Mouse (Mus musculus) limb, embryonic 15.5 days (tissue): ENCODE results near the gene Enpp7. TPM values are rescaled to one million over a fixed set of nuclear protein-coding genes. Genes with fewer than 3 reads are reported as not detected.

Source experiments
- ATAC-seq: fragments of 200-750 bp; cut with Nextera tagmentation; 2 replicates; pipeline ENCODE4 v1.8.0; 2017; ENCODE audit warnings: low read depth, moderate TSS enrichment; ENCODE audit not compliant: insufficient number of reproducible peaks, low FRiP score, low TSS enrichment
- H3K27ac ChIP-seq: fragments of 300-500 bp; sonication (generic); 2 replicates; pipeline ENCODE4 v1.5.1; 2015; ENCODE audit warnings: moderate library complexity, mild to moderate bottlenecking, inconsistent platforms
- H3K27me3 ChIP-seq: fragments of 300-500 bp; sonication (generic); 2 replicates; pipeline ENCODE4 v1.6.1; 2015; ENCODE audit warnings: inconsistent platforms
- H3K36me3 ChIP-seq: fragments of 300-500 bp; sonication (generic); 2 replicates; pipeline ENCODE4 v1.6.1; 2015; ENCODE audit warnings: inconsistent platforms
- H3K4me1 ChIP-seq: fragments of 300-500 bp; sonication (generic); 2 replicates; pipeline ENCODE4 v1.6.1; 2015; ENCODE audit warnings: inconsistent platforms
- H3K4me2 ChIP-seq: fragments of 300-500 bp; sonication (generic); 2 replicates; pipeline ENCODE4 v1.6.1; 2015; ENCODE audit warnings: mild to moderate bottlenecking, inconsistent platforms
- H3K4me3 ChIP-seq: fragments of 300-500 bp; sonication (generic); 2 replicates; pipeline ENCODE4 v1.5.1; 2015; ENCODE audit warnings: mild to moderate bottlenecking, inconsistent platforms
- H3K9ac ChIP-seq: fragments of 300-500 bp; sonication (generic); 2 replicates; pipeline ENCODE4 v1.6.1; 2015; ENCODE audit warnings: inconsistent platforms
- H3K9me3 ChIP-seq: fragments of 300-500 bp; sonication (generic); 2 replicates; pipeline ENCODE4 v1.6.1; 2016; ENCODE audit warnings: inconsistent platforms
- WGBS: fragments of 180-500 bp; shearing (Covaris S2); methylation state at CpG from one replicate; pipeline ENCODE4 v1.1.7; 2015; 5-methylcytosine and 5-hydroxymethylcytosine counted together
- polyA plus RNA-seq: library from polyadenylated mRNA; unstranded; fragments of >200 nt; fragmentation: Nextera tagmentation; extraction: Ambion mirVana; gene quantifications from 2 replicates; pipeline ENCODE4 v1.2.1, GENCODE M21; 2015

The Enpp7 gene
- polyA plus RNA-seq, 1 experiment from 2014 or later, result not detected

DNA sequence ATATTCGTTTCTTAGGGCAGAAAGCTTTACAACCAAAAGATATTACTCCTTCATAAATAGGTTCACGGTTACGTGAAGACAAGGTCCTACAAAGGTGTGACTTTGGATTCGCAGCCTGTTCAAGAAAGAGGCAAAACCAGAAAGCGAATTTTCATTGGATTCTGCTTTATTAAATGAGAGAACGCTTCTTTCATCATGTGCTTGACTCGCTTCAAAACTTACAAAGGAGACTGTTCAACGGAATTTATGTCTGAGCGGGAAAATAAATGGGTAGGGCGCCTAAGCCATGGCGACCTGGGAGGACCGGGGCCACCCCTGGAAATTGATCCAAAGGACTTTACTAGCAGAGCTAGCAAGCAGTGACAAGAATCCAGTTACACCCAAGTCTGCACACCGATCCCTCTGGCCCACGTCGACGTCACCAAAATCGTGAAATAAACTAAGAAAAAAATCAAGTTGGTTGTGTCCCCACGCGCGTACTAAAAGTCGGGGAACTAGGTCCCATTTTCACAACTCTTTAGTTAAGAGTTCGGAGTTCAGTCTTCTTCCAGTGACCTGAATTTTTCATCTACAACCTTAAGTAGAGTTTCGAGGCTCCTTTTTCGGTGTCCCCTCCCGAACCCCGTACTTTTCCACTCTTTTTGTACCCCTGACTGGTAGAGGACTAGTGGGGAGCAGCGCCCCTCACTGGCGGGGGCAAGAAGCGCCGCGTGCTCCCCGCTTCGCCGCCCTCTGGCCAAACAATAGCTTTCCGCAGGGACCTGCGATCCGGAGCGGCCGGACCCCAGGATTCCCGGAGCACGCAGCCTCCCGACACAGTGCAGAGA is 34.3 kb downstream of the Enpp7 start:
- Histone ChIP-seq H3K27me3 (0 out of 2 replicates have a peak, but pooled peaks cover 4% of the 10 kb centered on the region), H3K4me1 (peaks cover 34% of the 10 kb centered on the region), H3K9me3 (no peaks in the 10 kb centered on the region), H3K4me2 (peak overlapping the region; percentile 80), H3K9ac (0 out of 2 replicates have a peak overlapping the region, but pooled peaks have one; percentile 45), H3K36me3 (peaks cover 12% of the 10 kb centered on the region), H3K27ac (peak overlapping the region; percentile 96), H3K4me3 (peak overlapping the region; percentile 95)
- WGBS, result 3% methylated on average over 42 of the region's 42 CpGs
- no peak for ATAC-seq

DNA sequence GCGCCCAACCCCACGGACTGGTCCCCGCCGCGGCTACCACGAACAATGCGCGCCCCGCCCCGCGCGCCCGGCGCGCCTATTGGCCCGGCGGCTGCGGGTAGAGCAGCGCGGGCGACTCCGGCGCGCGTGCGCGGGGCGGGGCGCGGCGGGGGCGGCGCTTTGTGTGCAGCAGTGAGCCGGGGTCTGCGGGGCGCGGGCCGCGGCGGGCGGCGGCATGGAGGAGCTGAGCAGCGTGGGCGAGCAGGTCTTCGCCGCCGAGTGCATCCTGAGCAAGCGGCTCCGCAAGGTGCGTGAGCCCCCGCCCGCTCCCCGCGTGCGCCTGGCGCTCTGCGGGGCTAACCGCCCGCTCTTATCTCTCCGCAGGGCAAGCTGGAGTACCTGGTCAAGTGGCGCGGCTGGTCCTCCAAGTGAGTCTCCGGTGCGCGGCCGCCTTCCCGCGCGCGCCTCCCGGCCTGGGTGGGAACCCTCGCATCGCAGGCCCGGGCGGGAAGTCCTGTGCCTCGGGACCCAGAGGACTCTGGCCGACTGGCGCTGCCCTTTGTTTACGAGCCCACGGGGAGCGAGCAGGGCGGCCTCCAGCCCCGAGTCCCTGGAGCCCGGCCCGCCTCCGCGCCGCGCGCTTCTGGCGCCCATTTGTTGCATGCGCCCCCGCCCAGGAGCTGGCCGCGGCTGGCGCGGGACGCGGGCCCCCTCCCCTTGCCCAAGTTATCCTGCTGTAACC is 35.1 kb downstream of the Enpp7 start, which contains the start of gene Cbx2:
Gene Cbx2 (plus strand): TSS at position 68 of the 721 bp plus-strand sequence.
- H3K4me3 ChIP-seq, result peak within 1 kb of the TSS; percentile 95
- under 1% methylated on average over 97 of the region's 99 CpGs for WGBS

DNA sequence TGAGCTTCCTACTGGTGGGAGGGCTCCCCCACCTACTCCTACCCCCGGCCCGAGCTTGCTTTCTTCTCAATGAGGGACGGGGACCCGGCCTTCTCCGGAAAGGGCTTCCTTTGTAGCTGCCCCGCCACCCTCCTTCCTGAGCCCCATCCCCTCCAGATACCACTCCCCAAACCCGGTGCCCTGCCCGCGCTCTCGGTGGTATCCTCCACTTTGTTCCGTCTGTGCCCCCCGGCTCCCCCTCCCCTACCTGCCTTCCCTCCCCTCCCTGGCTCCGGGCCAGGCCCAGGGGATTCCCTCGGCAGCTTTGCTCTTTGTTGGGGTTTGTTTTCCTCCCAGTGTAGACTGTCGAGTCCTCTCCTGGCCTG is 35.6 kb downstream of the Enpp7 start:
- Histone ChIP-seq H3K9ac (peak overlapping the region; percentile 87), H3K36me3 (peaks cover 26% of the 10 kb centered on the region), H3K4me2 (peak overlapping the region; percentile 80), H3K27me3 (0 out of 2 replicates have a peak, but pooled peaks cover 4% of the 10 kb centered on the region), H3K4me1 (peaks cover 36% of the 10 kb centered on the region), H3K27ac (peak overlapping the region; percentile 96), H3K4me3 (peak overlapping the region; percentile 95), H3K9me3 (no peaks in the 10 kb centered on the region)
- no peak for ATAC-seq
- WGBS, result under 1% methylated on average over 15 of the region's 15 CpGs

More for the DNA sequence above, 35.1 kb downstream of the Enpp7 start, which contains the start of gene Cbx2:
- Histone ChIP-seq H3K36me3 (peaks cover 20% of the 10 kb centered on the region), H3K27me3 (0 out of 2 replicates have a peak, but pooled peaks cover 4% of the 10 kb centered on the region), H3K9me3 (no peaks in the 10 kb centered on the region), H3K4me2 (peak within 1 kb of the TSS; percentile 80), H3K4me1 (peaks cover 34% of the 10 kb centered on the region), H3K9ac (peak within 1 kb of the TSS; percentile 87), H3K27ac (peak within 1 kb of the TSS; percentile 96)
- ATAC-seq, result peak; percentile 89

DNA sequence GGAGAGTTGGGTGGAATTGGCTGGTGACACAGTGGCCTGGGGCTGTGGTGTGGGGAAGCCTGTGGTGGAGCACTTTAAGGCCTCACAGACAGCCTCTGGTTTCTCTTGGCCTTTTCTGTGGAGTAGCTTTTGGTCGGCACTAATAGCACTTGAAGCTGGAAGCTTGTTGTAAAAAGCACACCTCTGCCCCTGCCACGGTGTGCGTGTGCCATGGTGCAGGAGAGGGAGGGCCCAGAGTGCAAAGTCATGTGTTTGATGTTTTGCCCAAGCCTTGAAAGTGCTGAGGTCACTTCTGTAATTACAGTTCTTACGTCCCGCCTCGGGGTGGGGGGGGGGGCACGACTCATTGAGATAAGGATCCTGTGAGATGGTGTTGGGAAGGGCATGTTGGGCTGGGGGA is 36.3 kb downstream of the Enpp7 start:
- WGBS, result 6% methylated on average over 7 of the region's 7 CpGs
- peak overlapping the region; percentile 95 for H3K4me3 ChIP-seq
- peak overlapping the region; percentile 96 for H3K27ac ChIP-seq
- peaks cover 32% of the 10 kb centered on the region for H3K36me3 ChIP-seq
- ATAC-seq, result no peak
- peak overlapping the region; percentile 87; the same call in 1 of the 2 replicates for H3K9ac ChIP-seq
- 0 out of 2 replicates have a peak, but pooled peaks cover 4% of the 10 kb centered on the region for H3K27me3 ChIP-seq
- peak overlapping the region; percentile 80 for H3K4me2 ChIP-seq
- H3K9me3 ChIP-seq, result no peaks in the 10 kb centered on the region
- H3K4me1 ChIP-seq, result peaks cover 36% of the 10 kb centered on the region

DNA sequence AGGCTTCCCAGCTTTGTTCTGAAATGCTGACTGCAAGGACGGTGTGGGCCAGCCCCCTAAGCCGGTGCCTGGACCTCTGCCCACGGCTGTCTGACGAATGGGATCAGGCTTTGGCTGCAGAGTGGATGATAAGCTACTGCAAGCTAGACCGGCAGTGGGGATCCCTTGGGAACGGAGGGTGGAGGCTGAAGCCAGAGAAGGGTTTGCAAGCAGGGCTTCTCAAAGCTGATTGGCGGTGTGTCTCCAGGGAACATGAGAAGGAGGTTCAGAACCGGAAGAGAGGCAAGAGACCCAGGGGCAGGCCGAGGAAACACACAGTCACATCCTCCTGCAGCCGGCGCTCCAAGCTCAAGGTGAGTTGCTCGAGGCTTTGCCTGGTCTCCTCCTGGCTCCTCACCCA is 38.2 kb downstream of the Enpp7 start:
- WGBS, result 54% methylated on average over 12 of the region's 12 CpGs
- Histone ChIP-seq H3K27me3 (no peaks in the 10 kb centered on the region), H3K4me2 (no peak overlapping the region), H3K9ac (peak overlapping the region; percentile 10; the same call in 1 of the 2 replicates), H3K27ac (no peak overlapping the region), H3K4me1 (peaks cover 36% of the 10 kb centered on the region), H3K4me3 (no peak overlapping the region), H3K9me3 (no peaks in the 10 kb centered on the region), H3K36me3 (peaks cover 50% of the 10 kb centered on the region)
- no peak for ATAC-seq

DNA sequence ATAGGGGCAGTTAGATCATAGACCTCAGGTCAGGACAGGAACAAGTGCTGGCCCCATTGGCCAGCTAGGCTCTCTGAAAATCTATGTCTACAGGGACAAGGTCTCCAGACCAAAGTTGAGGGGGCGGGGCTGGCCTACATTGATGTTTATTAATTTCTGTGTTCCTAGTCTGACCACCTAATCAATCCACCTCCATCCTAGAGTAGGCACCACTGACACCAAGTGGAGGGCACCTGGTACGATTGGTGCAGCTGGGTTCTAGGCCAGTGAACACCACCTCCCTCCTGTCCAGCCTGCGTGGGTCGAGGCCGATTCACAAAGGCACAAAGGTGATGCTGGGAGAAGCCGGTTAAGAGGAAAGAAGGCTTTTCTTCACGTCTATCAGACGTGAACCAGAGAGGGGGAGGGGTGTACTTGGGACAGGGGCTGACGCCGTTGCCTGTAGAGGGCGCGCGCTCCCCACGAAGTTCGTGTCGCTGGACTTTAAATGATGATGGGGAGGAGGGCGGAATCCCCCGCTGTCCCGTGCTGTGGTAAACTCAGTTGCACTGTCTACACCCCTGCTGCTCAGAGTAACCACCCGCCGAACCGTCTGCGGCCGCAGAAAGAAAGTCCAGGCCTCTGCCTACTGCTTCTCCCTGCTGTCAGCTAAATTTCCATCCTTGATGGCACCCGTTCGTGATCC is 46.0 kb downstream of the Enpp7 start:
- Histone ChIP-seq H3K4me3 (peak overlapping the region; percentile 34), H3K27ac (no peak overlapping the region), H3K9me3 (no peaks in the 10 kb centered on the region), H3K9ac (no peak overlapping the region), H3K4me2 (peak overlapping the region; percentile 63), H3K27me3 (peaks cover 46% of the 10 kb centered on the region), H3K36me3 (peaks cover 28% of the 10 kb centered on the region), H3K4me1 (peaks cover 44% of the 10 kb centered on the region)
- peak; percentile 81 for ATAC-seq
- WGBS, result 2% methylated on average over 26 of the region's 26 CpGs

DNA sequence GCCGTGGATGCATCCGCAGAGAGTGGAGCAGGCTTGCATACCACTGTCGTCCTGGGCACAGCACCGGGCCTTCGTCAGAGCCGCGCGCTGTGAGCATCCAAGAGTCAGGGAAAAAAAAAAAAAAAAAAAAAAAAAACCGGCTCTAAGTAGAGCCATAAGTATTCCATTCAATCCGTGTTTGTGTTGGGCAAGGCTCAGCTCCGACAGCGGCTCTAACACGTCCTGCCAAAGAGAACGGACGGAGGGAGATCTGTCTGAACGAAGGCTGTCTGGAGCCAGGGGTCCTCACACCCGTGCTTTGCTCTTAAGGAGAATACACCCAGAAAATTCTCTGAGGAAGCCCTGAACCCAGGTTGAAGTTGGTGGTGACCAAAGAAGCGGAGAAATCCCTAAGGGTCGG is 46.6 kb downstream of the Enpp7 start:
- Histone ChIP-seq H3K4me2 (peak overlapping the region; percentile 63), H3K4me1 (peaks cover 50% of the 10 kb centered on the region), H3K27ac (no peak overlapping the region), H3K9me3 (no peaks in the 10 kb centered on the region), H3K4me3 (peak overlapping the region; percentile 34), H3K27me3 (peaks cover 49% of the 10 kb centered on the region), H3K36me3 (peaks cover 25% of the 10 kb centered on the region), H3K9ac (no peak overlapping the region)
- 4% methylated on average over 19 of the region's 19 CpGs for WGBS
- ATAC-seq, result peak; percentile 44; the same call in 1 of the 2 replicates

DNA sequence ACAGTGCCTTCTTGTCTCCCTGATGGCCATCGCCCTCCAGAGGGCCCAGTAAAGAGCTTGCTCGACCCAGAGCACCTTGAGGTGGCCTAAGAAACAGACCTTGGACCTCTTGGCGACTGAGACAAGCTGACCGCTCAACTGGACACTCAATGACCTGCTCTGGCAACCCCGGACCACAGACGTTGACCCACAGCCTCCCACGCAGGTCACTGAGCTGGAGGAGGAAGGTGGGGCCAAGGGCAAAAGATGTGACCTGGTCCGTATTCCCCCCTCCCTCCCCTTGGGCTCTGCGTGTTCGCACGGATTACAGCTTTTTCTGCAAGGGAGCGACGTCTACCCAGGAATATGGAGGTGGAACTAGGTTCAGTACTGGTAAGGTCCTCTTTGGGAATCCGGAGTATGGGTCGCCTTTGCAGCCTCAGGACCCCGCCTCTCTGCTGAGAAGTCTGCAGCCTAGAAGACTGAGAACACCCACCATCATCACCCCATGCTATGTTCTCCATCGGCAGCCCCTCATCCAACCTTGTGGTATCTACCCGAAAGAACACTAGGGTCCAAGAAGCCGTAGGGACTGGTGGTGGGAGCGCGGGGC is 47.2 kb downstream of the Enpp7 start:
- no peak for ATAC-seq
- Histone ChIP-seq H3K36me3 (peaks cover 19% of the 10 kb centered on the region), H3K4me1 (peaks cover 56% of the 10 kb centered on the region), H3K9ac (no peak overlapping the region), H3K4me2 (no peak overlapping the region; the same call in 1 of the 2 replicates), H3K9me3 (no peaks in the 10 kb centered on the region), H3K27me3 (peaks cover 49% of the 10 kb centered on the region), H3K27ac (no peak overlapping the region), H3K4me3 (no peak overlapping the region)
- WGBS, result 8% methylated on average over 21 of the region's 21 CpGs

DNA sequence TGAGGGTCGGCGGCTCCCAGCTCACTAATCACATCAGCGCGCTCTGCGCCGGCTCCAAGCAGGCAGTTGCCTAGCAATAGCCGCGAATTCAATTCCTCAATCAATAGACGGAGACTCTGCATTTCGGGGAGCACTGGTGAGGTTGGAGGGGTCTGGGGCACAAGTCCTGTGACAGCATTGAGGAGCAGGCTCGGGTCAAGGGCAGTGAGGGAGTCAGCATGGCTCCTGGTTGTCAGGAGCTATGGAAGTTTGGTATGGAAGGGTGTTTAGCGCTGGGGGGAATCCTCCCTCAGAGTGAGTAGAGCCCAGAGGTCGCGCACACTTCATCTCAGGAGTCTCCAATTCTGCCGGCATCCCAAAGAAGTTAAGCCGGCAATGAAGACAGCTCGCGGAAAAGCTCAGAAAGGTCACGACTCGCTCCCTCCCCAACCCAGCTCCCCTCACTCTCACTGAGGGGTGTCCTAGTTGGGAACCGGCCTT is 47.7 kb downstream of the Enpp7 start:
- ATAC-seq, result no peak
- H3K36me3 ChIP-seq, result peaks cover 14% of the 10 kb centered on the region
- H3K27ac ChIP-seq, result no peak overlapping the region
- WGBS, result 15% methylated on average over 21 of the region's 21 CpGs
- H3K4me2 ChIP-seq, result no peak overlapping the region
- no peak overlapping the region for H3K4me3 ChIP-seq
- H3K4me1 ChIP-seq, result peaks cover 59% of the 10 kb centered on the region
- H3K9me3 ChIP-seq, result no peaks in the 10 kb centered on the region
- no peak overlapping the region for H3K9ac ChIP-seq
- H3K27me3 ChIP-seq, result peaks cover 49% of the 10 kb centered on the region

DNA sequence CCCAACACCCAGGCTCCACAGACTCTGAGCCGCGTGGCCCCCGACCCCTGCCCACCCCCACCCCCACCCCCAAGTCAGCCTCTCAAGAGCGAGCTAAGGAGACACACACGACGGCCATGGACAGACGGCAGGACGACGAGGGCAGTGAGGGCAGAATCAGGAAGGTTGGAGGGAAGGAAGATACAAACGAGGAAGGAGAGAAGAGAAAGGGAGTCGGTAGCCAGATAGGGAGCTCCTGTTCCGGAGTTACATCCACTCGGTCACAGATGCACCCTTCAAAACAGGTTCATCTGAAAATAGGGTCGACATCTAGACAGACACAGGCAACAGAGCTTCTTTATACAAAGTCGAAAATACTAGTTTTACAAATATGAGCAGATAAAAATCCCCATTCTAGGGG is 48.5 kb downstream of the Enpp7 start:
- no peak overlapping the region for H3K4me3 ChIP-seq
- H3K9ac ChIP-seq, result no peak overlapping the region
- peaks cover 63% of the 10 kb centered on the region for H3K4me1 ChIP-seq
- no peak overlapping the region for H3K27ac ChIP-seq
- 0 out of 2 replicates have a peak overlapping the region, but pooled peaks have one; percentile 95 for H3K4me2 ChIP-seq
- H3K36me3 ChIP-seq, result peaks cover 11% of the 10 kb centered on the region
- 17% methylated on average over 15 of the region's 15 CpGs for WGBS
- no peaks in the 10 kb centered on the region for H3K9me3 ChIP-seq
- no peak for ATAC-seq
- peaks cover 52% of the 10 kb centered on the region for H3K27me3 ChIP-seq
